Mouse (Mus musculus) spleen, adult 2 months (tissue): Measurements from ENCODE around the gene Pla2g4a. TPM values are rescaled to one million over a fixed set of nuclear protein-coding genes. Genes with fewer than 3 reads are reported as not detected.

Source experiments
- DNase-seq, 2 experiments: peaks; one replicate each; pipeline versions ENCODE4 v3.0.0 to v3.0.0-alpha.2; 2012 to 2021; ENCODE audit warnings: low spot score in 2 of 2, low read depth in 1 of 2
- H3K27ac ChIP-seq: fragments of 200-500 bp; 2 replicates; pipeline ENCODE4 v1.5.1; 2012; ENCODE audit warnings: low read length, inconsistent platforms; ENCODE audit not compliant: insufficient read depth
- H3K27me3 ChIP-seq: fragments of 200-500 bp; 2 replicates; pipeline ENCODE4 v1.6.1; 2012; ENCODE audit warnings: mild to moderate bottlenecking, moderate library complexity, low read length, inconsistent platforms; ENCODE audit not compliant: control insufficient read depth, insufficient read depth
- H3K36me3 ChIP-seq: fragments of 200-500 bp; 2 replicates; pipeline ENCODE4 v1.6.1; 2012; ENCODE audit warnings: mild to moderate bottlenecking, low read length, inconsistent platforms; ENCODE audit not compliant: control insufficient read depth, insufficient read depth
- H3K4me1 ChIP-seq: fragments of 200-500 bp; 2 replicates; pipeline ENCODE4 v1.6.1; 2011; ENCODE audit warnings: inconsistent platforms; ENCODE audit not compliant: control insufficient read depth, insufficient read depth, insufficient read length
- H3K4me3 ChIP-seq: fragments of 200-500 bp; 2 replicates; pipeline ENCODE4 v1.5.1; 2011; ENCODE audit warnings: mild to moderate bottlenecking, inconsistent platforms; ENCODE audit not compliant: insufficient read depth, insufficient read length; ENCODE audit errors: extremely low read depth
- CTCF ChIP-seq: fragments of 200-500 bp; IDR thresholded peaks from 2 replicates; pipeline ENCODE4 v1.5.1; 2011; ENCODE audit warnings: mild to moderate bottlenecking, inconsistent platforms; ENCODE audit not compliant: insufficient read depth, insufficient read length, insufficient replicate concordance; ENCODE audit errors: extremely low read depth
- POLR2A ChIP-seq: fragments of 200-500 bp; IDR thresholded peaks from 2 replicates; pipeline ENCODE4 v1.6.1; 2011; ENCODE audit warnings: low read depth, low read length, inconsistent platforms
- WGBS: fragments of 180-500 bp; shearing (Covaris S2); methylation state at CpG from one replicate; pipeline ENCODE4 v1.1.7; 2018; 5-methylcytosine and 5-hydroxymethylcytosine counted together
- polyA plus RNA-seq: library from polyadenylated mRNA; depleted of rRNA; stranded (reverse); fragments of >200 nt; gene quantifications from 2 replicates; pipeline ENCODE4 v1.2.3, GENCODE M21; 2012; rRNA removed

Pla2g4a gene
- polyA plus RNA-seq, 1 experiment: 1.4 TPM

DNA sequence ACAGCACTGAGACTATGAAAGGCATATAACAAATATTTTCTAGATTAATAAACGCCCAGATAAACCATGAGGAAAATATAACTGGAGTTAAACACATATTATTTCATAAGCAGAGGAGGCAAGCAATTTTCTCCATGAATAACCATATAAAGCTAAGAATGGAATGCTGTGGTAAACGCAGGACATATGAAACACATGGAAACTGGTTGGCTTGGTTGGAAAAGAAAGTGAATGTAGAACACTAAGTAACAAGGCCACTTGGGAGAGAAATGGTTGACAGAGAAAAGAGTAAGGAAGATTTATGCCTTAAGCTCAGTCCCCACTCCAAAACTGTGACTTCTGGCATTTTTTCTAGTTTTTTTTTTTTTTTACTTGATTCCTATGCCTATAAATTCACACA, 127.2 kb downstream of the Pla2g4a start:
- DNase-seq: no peak
- no peak for TF ChIP-seq POLR2A
- no peak for TF ChIP-seq CTCF
- Histone ChIP-seq H3K36me3 (no peaks in the 10 kb centered on the region), H3K4me3 (no peak overlapping the region), H3K27me3 (no peaks in the 10 kb centered on the region), H3K27ac (no peak overlapping the region), H3K4me1 (no peaks in the 10 kb centered on the region; the same call in 1 of the 2 replicates)
- WGBS: 86% methylated on average over 2 of the region's 2 CpGs

DNA sequence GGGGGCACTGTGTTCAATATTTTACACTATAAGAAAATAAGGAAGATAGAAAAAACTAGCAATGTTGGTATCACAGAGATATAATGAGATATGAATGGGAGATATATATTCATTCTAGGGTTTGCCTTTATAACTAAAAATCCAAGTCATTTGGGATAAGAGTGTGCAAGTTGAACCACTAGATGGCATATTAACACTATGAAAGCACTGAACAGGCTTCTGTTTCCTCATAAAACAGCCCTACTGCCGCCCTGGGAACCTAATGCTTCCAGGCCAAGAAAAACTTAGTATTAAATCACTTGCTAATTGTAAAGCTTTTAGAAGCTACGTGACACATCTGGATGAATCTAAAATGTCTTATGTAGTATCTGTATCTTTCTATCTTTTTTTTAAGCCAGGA, 128.1 kb downstream of the Pla2g4a start:
- H3K36me3 ChIP-seq: no peaks in the 10 kb centered on the region
- no peak overlapping the region for H3K4me3 ChIP-seq
- 76% methylated on average over 2 of the region's 2 CpGs for WGBS
- DNase-seq: no peak
- no peaks in the 10 kb centered on the region; the same call in 1 of the 2 replicates for H3K4me1 ChIP-seq
- TF ChIP-seq POLR2A (no peak), CTCF (no peak)
- H3K27ac ChIP-seq: no peak overlapping the region
- H3K27me3 ChIP-seq: no peaks in the 10 kb centered on the region

DNA sequence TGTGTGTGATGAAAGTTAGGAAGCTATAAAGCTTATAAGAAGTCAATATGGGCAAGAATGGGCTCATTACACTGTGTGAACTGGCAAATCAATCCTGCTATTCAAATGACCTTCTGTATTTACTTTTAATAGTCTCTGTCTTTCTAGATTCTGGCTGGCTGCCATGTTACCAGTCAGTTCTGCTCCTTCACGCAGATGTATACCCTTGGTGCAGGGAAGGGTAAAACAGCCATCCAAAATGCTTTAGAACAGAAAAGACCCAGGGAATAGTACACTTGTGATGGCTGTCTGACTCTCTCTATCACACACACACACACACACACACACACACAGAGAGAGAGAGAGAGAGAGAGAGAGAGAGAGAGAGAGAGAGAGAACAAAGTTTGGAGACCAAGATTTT, 128.6 kb downstream of the Pla2g4a start:
- TF ChIP-seq POLR2A: no peak
- WGBS: 79% methylated on average over 1 of the region's 1 CpGs
- H3K36me3 ChIP-seq: no peaks in the 10 kb centered on the region

DNA sequence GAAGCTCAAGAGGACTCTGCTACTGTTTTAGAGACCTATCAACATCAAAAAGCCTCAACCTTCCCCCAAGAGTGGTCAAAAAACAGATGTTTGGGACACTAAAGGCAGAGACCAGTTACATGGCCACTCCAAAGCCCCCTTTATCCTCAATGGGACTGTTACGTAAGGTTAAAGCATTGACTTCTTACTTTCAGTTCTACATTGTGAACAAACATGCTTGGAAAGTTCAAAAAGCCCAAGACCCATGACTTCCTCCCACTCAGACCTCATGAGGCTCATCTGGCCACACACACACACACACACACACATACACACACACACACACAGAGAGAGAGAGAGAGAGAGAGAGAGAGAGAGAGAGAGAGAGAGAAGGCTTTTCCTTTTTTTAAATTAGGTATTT, 130.0 kb downstream of the Pla2g4a start:
- TF ChIP-seq CTCF (no peak), POLR2A (no peak)
- Histone ChIP-seq H3K36me3 (no peaks in the 10 kb centered on the region), H3K27me3 (no peaks in the 10 kb centered on the region), H3K27ac (no peak overlapping the region), H3K4me1 (no peaks in the 10 kb centered on the region; the same call in 1 of the 2 replicates), H3K4me3 (no peak overlapping the region)
- 44% methylated on average over 1 of the region's 1 CpGs for WGBS
- no peak for DNase-seq

More for the DNA sequence above, 128.6 kb downstream of the Pla2g4a start:
- Histone ChIP-seq H3K27ac (no peak overlapping the region), H3K27me3 (no peaks in the 10 kb centered on the region), H3K4me3 (no peak overlapping the region), H3K4me1 (no peaks in the 10 kb centered on the region; the same call in 1 of the 2 replicates)
- no peak for DNase-seq

DNA sequence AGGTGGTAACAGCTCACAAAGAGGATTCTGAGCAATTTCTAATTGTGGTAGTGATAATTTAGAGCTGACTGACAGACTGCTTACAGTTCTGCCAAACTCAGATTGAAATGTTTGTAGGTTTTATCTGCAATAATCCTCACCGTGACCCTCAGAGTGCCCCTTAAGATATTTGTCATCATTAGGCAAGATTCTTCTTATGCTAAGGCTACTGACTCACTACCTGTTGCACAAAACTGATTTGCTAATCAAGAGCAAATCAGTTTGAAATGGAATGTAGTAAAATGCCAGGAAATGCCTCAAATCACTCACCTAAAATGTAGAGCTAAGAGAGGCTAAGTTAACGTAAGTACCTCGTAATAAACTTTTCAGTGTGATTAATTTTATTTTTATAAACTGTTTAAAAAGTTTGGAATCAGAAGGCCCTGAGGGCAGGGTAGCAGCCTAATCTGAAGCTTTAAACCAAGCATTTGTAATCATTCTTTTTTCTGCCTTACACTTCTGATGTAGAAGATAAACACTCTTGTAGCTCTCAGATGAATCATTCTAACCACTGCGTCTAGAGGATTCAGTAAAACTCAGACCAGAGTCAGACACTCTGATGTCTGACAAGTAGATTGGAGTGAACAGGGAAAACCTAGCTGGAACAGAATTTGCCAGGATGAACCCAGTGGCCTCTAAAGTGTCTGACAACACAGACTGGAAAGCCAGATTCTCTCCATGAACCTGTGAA, 147.3 kb downstream of the Pla2g4a start:
- 83% methylated on average over 4 of the region's 4 CpGs for WGBS
- TF ChIP-seq CTCF (no peak), POLR2A (no peak)
- Histone ChIP-seq H3K4me1 (no peaks in the 10 kb centered on the region), H3K27me3 (no peaks in the 10 kb centered on the region), H3K27ac (no peak overlapping the region), H3K36me3 (no peaks in the 10 kb centered on the region), H3K4me3 (no peak overlapping the region)
- no peak for DNase-seq

DNA sequence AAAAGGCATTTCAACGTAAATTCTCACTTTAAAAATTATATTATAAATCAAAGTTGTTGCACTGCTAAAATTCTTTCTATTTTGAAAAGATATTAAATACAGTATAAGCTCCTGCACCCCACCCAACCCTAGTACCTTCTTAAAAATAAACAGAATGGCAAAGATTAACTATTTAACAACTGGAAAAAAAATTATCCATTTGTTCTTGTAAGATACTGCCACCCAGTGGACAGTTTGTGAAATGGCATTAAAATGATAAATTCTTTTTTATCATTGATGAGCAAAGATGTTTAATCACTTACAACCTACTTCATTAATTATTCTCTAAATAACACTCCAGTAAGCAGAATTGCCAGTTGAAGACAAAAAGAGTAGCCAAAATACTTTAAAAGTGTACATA, 151.6 kb downstream of the Pla2g4a start:
- Histone ChIP-seq H3K27me3 (no peaks in the 10 kb centered on the region), H3K27ac (no peak overlapping the region), H3K4me1 (no peaks in the 10 kb centered on the region), H3K36me3 (no peaks in the 10 kb centered on the region), H3K4me3 (no peak overlapping the region)
- 78% methylated on average over 1 of the region's 1 CpGs for WGBS
- no peak for DNase-seq
- TF ChIP-seq POLR2A (no peak), CTCF (no peak)

Other genes starting within 250 kb of the Pla2g4a start
- gene Ptgs2, start 138.7 kb upstream of the Pla2g4a start, polyA plus RNA-seq: 0.02 and 0.06 TPM in 2 replicates